Mouse (Mus musculus): ENCODE measurements around the gene Rab11fip3.
"Not testable (repeated sequence)": the region's sequence is repeated elsewhere in the genome, so short reads cannot be mapped to it uniquely, and the experiment has no call there.

Gene Rab11fip3

DNA sequence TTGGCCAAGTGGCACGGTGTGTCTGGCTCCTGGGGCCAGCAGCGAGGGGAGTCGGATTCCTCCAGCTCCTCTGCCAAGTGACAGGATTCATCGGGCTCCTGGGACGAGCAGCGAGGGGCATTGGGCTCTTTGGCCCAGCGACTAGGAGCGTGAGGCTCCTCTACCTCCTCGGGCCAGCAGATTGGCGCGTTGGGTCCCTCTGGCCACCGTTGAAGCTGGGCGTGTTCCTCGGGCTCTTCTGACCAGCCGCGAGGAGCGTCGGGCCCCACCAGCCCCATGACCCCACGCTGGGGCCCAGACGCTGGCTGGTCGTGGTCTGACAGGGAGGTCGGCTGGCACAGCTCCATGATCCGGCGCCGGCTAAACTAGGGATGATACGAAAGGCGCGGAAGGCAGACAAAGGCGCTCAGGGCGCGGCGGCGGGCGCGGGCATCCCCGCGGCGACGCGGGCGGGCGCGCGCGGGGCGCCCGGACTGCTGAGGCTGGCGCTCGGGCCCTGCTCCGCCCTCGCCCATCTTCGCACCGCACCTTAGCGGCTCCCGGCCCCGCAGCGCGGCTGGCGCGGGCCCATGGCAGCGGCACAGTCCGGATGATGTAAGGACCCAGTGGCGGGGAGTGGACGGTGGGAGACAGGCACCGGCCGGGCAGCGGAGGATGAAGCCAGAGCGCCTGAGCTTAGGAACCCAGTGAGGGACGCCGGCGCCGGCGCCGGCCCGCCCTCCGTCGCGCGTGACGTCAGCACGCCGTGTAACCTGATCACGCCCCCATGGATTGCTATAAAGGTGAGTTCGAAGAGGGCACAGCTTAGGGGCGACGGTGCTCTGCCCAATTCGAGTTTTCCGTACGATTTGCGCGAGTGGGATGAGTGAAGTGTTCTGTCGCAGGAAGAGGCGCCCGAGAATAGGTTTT, at the start of gene Rab11fip3:
Gene Rab11fip3 (minus strand): TSS at position 725 of the 909 bp plus-strand sequence.
- DNase-seq (ENCODE audit: low spot score): peak; percentile 79

GRCm38 (mm10) chr17:26116503-26117258, 47.3 kb upstream of the Rab11fip3 start:
- no peak for DNase-seq (ENCODE audit: low spot score)

GRCm38 (mm10) chr17:26115956-26116487, 46.7 kb upstream of the Rab11fip3 start:
- DNase-seq (ENCODE audit: low spot score): no peak

DNA sequence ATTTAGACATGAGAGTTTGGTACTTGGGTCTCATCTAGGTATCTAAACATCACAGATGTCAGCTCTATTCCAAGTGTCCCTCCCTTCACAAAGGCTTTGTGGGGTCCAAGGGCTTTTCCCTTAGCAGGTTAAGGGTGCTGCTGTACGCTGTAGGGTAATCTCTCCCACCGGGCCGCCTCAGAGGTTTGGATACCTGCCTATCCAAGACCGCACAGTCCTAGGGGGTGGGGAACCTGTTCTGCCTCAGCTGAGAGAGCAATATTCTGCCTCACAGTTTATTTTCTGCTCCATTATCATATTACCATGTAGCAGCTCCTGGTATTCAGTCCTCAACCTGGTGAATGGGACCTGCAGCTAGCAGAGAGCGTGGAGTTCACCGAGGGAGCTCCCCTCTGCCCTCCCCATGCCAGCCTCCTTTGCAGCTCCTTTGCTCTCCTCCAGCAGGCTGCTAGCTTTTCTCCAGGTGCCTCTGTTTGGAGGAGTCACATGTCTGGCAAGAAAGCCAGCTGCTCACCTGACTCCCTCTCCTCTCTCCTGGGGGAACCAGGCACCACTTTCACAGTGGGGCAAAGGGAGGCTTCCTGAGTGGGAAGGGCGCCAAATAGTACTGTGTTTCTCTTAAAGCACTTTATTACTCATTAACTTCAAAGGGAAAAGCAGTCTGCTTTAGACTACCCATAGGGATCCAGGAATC, 46.0 kb upstream of the Rab11fip3 start:
- no peak for DNase-seq (ENCODE audit: low spot score)

GRCm38 (mm10) chr17:26114461-26114860, 45.1 kb upstream of the Rab11fip3 start:
- DNase-seq (ENCODE audit: low spot score): not testable (repeated sequence)

DNA sequence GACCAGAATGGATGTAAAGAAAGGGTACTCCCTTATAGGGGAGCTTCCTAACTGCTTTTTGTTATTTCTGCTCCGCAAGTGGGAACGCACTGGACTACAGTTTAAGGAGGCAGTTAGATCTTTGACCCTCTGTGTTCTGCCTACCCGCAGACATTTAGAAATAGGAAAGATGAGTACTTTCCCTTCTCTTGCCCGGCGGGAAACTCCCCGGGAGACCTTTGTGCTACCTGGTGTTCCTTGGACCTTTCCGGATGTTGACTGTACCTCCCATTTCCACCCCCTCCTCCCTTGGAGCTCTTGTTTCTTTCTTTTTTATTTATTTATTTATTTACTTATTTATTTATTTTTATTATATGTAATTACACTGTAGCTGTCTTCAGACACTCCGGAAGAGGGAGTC, 44.7 kb upstream of the Rab11fip3 start:
- DNase-seq (ENCODE audit: low spot score): no peak

DNA sequence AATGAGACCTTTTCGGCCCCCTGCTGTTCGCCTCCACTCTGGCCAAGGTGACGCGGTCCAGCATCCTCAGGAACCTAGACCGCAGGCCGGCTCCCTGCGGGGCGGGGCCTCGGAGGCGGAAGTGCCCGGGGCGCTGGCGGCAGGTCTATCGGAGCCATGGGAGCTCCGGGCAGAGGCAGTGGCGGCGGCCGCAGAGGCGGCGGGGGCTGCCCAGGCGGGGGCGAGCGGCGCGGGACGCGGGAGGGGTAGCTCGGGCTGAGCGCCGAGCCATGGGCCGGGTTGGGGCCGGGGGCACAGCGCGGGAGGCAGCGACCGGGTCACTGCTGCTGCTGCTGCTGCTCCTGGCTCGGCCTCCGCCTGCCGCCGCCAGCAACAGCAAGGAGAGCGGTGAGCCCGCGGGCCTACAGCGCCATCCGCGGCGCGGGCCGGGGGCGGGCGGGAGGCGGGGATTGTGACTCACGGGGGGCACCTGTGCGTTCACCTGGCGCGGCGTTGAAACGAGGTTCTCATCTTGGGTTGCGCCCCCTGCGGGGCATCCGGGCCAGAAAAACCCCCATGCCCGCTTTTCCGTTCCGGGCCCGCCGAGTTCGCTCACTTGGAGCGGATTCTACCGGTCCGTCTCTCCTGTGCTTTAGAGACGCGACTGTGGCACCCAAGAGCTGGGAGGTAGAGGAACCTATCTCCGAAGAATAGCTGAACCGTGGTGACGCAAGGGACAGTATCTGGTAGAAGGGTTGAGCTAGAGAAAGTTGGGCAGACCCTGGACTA, 44.0 kb upstream of the Rab11fip3 start, which contains the start of gene Tmem8:
Gene Tmem8 (plus strand): TSS at position 119 of the 768 bp plus-strand sequence.
- peak; percentile 61 for DNase-seq (ENCODE audit: low spot score)

DNA sequence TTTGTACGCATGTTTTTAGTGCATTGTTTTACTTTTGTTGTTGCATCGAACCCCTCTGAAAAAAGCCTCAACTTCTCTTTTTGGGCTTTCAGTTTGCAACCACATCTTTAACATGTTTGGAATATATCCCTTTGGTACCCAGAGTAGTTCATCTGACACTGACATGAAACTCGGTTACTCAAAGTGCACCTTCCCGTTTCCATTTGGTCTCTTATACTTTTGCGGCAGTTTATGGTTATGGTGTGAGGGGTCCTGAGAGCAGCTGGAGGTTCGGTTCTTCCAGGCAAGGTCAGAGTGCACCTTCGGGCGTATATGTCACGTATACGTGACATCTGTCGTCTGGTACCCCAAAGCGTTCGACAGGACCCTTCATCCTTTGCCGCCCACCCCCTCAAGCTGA, 43.4 kb upstream of the Rab11fip3 start:
- DNase-seq (ENCODE audit: low spot score): no peak

DNA sequence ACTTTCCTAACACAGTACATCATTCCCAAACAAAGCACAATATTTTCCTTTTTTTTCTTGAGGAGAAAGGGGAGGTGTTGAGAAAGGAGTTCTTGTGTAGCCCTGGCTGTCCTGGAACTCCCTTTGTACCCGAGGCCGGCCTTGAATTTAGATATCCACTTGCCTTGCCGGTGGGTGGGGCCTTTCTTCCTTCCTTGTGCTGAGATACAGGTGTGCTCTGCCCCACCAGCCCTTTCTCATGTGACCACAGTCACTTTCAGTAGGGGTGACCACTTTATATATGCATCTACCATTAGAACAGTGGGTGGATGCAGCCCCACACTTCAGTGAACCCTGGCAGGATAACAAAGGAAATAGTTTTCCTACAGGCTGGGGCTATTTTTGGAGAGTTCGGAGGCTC, 42.4 kb upstream of the Rab11fip3 start:
- DNase-seq (ENCODE audit: low spot score): no peak

GRCm38 (mm10) chr17:26111024-26111423, 41.7 kb upstream of the Rab11fip3 start:
- no peak for DNase-seq (ENCODE audit: low spot score)

DNA sequence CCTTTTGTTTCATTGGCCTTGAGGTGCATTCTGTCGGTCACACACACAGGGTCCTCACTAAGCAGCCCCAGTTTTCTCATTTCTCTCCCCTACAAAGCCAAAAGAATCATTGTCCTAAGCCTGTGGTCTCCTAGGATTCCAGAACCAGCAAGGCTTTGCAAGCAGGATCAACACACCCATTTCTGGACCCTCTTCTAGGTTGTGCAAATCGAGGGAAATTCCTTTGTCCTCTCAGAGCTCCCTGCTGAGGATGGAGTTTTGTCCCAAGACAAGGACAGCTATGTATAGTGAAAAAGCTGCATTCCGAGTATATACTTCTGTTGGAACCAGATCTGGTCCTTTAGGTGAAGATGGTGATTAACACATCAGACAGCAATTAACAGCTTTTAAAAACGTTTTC, 40.8 kb upstream of the Rab11fip3 start:
- DNase-seq (ENCODE audit: low spot score): no peak

DNA sequence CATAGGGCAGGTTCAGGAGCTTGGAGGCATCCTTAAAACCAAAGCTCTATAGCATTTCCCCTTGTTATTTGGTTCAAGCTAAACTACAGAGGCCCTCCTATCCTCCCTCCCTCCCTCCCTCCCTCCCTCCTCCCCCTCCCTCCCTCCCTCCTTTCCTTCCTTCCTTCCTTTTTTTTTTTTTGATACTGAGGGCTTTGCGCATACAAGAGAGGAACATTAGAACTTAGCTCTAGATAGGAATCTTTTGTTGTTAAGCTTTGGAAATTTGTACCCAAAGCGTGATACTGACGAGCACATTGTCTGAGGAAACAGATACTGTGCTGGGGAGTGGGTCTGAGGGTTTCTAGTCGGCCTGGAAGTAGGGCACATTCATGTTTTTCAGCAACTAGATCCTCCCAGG, 36.3 kb upstream of the Rab11fip3 start:
- no peak for DNase-seq (ENCODE audit: low spot score)

GRCm38 (mm10) chr17:26101478-26101877, 32.1 kb upstream of the Rab11fip3 start:
- DNase-seq (ENCODE audit: low spot score): no peak

- no peak for DNase-seq (ENCODE audit: low spot score)
Measured at GRCm38 (mm10) chr17:26100166-26100565, 30.8 kb upstream of the Rab11fip3 start.

DNA sequence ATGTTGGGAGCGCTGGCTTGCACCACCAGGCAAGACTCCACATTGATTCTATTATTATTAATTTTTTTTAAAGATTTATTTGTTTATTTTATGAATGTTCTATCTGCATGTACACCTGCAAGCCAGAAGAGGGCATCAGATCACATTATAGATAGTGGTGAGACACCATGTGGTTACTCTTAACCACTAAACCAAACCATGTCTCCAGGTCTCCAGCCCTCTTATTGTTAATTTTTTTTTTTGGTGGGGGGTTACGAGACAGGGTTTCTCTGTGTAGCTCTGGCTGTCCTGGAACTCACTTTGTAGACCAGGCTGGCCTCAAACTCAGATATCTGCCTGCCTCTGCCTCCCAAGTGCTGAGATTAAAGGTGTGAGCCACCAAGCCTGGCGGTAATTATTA, 30.0 kb upstream of the Rab11fip3 start:
- DNase-seq (ENCODE audit: low spot score): not testable (repeated sequence)

DNA sequence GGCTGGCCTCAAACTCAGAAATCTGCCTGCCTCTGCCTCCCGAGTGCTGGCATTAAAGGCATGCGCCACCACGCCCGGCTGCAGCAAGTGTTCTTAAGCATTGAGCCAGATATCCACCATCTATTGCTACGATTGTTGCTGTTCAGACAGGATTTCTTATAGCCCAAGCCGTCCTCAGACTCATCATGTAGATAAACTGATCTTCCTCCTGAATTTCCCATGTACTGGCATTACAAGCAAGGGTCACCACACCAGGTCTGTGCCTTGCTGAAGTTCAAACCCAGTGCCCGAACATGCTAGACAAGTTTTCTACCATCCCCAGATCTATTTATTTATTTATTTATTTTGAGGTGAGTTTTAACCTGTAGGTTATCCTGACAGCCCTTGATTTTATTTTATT, 29.1 kb upstream of the Rab11fip3 start:
- DNase-seq (ENCODE audit: low spot score): no peak

DNA sequence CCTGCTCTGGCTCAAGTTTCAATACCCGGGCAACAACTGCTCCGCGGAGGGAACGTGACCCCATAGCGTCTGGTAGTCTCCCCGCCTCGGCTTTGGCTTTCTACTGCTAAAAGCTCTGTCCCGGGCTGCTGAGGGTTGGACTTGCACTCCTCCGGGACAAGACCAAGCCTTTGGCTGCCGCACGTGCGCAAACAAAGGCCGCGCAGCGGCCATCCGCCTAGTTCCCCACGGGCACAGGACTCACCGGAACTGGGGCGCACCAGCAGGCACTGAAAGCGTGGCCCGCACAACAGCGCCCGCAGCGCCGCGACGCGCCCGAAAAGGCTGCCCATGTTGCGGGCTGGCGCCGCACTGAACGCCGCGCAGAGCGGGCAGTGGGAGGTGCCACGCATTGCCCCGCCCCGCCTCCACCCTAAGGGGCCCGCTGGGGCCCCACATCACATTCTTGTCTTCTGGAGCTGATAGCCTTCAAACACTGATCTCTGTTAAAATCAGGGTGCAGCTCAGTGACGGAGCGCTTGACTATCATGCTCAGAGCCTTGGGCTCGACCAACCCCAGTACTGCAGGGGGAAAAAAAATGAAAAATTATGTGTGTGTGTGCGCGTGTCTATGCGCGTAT, 25.9 kb upstream of the Rab11fip3 start, which contains the start of gene Nme4:
Gene Nme4 (minus strand): TSS at position 482 of the 620 bp plus-strand sequence.
- peak; percentile 63 for DNase-seq (ENCODE audit: low spot score)

- no peak for DNase-seq (ENCODE audit: low spot score)
Measured at GRCm38 (mm10) chr17:26094531-26095110, 25.3 kb upstream of the Rab11fip3 start.

DNA sequence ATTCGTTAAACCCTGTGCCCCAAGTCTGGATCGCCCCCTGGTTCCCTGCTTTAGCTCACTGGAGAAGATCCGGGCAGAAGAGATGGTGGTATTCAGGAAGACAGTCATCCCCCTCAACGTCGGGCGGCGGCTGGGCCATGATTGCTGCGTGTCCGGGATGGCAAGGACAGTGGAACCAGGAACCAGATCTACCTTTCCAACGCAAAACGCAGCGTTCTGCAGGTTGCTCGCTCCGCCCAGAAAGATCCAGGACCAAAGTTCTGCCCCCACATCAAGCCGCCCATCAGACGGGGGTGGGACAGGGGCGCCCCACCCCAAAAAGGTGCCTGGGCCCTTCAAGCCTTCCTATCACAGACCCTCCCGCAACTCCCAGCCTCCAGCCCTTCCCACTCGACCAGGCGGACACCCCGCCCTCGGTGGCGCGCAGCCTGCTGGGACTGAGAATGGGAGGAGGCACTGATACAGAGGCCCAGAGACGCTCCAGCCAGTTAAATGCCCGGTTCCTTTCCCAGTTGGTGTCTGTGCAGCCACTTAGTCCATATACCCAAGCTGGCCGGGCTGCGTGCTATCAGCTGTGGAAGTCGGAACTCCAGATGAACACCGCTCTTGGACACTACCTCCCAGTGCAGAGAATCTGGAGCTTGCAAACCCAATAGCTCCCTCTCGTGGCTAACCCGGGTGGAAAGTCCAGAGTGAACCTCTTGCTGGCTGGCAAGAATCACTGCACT, 20.7 kb upstream of the Rab11fip3 start, which contains the start of gene Decr2:
Gene Decr2 (minus strand): TSS at position 433 of the 728 bp plus-strand sequence.
- DNase-seq (ENCODE audit: low spot score): peak; percentile 92

Measured in layer of hippocampus, adult 11-12 months (tissue).